26 mouse cellular contexts compared by ENCODE assay signal in the genomic region with DNA sequence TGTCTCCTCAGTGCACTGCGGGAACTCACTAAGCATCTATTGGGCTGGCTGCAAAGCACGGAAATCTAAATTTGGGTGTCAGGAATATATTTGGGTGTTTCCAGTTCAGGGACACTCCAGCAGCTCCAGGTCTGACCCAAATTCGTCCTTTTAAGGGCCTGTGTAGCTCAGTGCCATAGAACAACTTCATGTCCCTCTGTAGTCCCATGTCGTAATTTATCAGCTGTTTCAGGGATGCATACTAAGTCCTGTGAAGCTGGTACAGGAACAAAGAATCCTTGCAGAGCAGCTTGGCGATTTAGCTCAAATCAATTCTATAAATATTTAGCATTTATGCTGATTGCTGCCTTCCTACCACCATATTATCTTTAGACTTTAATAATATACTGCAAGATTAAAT. TPM values are rescaled to one million over a fixed set of nuclear protein-coding genes. Genes with fewer than 3 reads are reported as not detected.
DNase-seq lines count a peak whose midpoint lies in the region; ATAC-seq and TF ChIP-seq lines count a peak whose summit lies in the region.
"Had no signal": no experiment of that assay in that cellular context is flagged by ENCODE, and none has a peak within 500 bp of the region (broad histone marks: within the 10 kb centered on the region; RNA-seq: fewer than 3 reads in every experiment).

No protein-coding gene starts in this region.

- no peaks in the 10 kb centered on the region for H3K27me3 ChIP-seq in forebrain, embryonic 15.5 days
- no peaks in the 10 kb centered on the region for H3K27me3 ChIP-seq in forebrain, embryonic 11.5 days (ENCODE audit: control insufficient read depth, insufficient read depth, low read length)
- H3K27me3 ChIP-seq in midbrain, postnatal 0 days (ENCODE audit: insufficient read depth, low read length) = no peaks in the 10 kb centered on the region
- no peaks in the 10 kb centered on the region for H3K27me3 ChIP-seq in midbrain, embryonic 15.5 days (replicated peaks)
- H3K27me3 ChIP-seq in forebrain, embryonic 16.5 days (replicated peaks; ENCODE audit: control insufficient read depth, insufficient read depth, low read length) = no peaks in the 10 kb centered on the region
- H3K27me3 ChIP-seq: CH12.LX; embryonic facial prominence, embryonic 12.5 days; heart, embryonic 12.5 days; intestine, embryonic 15.5 days; Patski had no signal

- ATAC-seq in forebrain, embryonic 15.5 days (replicated peaks) = 0 out of 2 replicates have a peak, but pooled peaks have one; percentile 35
- no peak for ATAC-seq in forebrain, embryonic 11.5 days (replicated peaks; ENCODE audit: low FRiP score)
- ATAC-seq in midbrain, postnatal 0 days (ENCODE audit: low FRiP score) = peak; percentile 31; the same call in 1 of the 2 replicates
- ATAC-seq in midbrain, embryonic 15.5 days (replicated peaks) = no peak
- peak; percentile 63 for ATAC-seq in forebrain, embryonic 16.5 days
- ATAC-seq: activated CD4-positive, CD25-positive, alpha-beta regulatory T cell, adult 4 months; intestine, embryonic 15.5 days; Patski had no signal

- 0 out of 2 replicates have a peak overlapping the region, but pooled peaks have one; percentile 1 for H3K27ac ChIP-seq in forebrain, embryonic 15.5 days (replicated peaks)
- H3K27ac ChIP-seq in forebrain, embryonic 11.5 days (ENCODE audit: low read depth, low read length) = no peak overlapping the region
- H3K27ac ChIP-seq in midbrain, postnatal 0 days (ENCODE audit: low read depth, low read length) = no peak overlapping the region
- H3K27ac ChIP-seq in midbrain, embryonic 15.5 days = no peak overlapping the region
- peak overlapping the region; percentile 5; the same call in 1 of the 2 replicates for H3K27ac ChIP-seq in forebrain, embryonic 16.5 days (ENCODE audit: low read length)
- H3K27ac ChIP-seq: embryonic facial prominence, embryonic 12.5 days; hindbrain, embryonic 10.5 days; hindbrain, embryonic 14.5 days; intestine, embryonic 15.5 days had no signal

- H3K4me3 ChIP-seq in forebrain, embryonic 15.5 days = no peak overlapping the region
- H3K4me3 ChIP-seq in forebrain, embryonic 11.5 days (ENCODE audit: low read depth, low read length) = no peak overlapping the region
- no peak overlapping the region for H3K4me3 ChIP-seq in midbrain, postnatal 0 days (ENCODE audit: low read depth, low read length)
- no peak overlapping the region for H3K4me3 ChIP-seq in midbrain, embryonic 15.5 days
- no peak overlapping the region for H3K4me3 ChIP-seq in forebrain, embryonic 16.5 days (replicated peaks; ENCODE audit: low read length)
- H3K4me3 ChIP-seq: embryonic facial prominence, embryonic 12.5 days; heart, embryonic 12.5 days; hindbrain, embryonic 10.5 days; intestine, embryonic 15.5 days had no signal

- H3K4me1 ChIP-seq in forebrain, embryonic 15.5 days = no peaks in the 10 kb centered on the region
- H3K4me1 ChIP-seq in forebrain, embryonic 11.5 days (replicated peaks; ENCODE audit: control insufficient read depth, insufficient read depth, low read length) = no peaks in the 10 kb centered on the region
- no peaks in the 10 kb centered on the region for H3K4me1 ChIP-seq in midbrain, postnatal 0 days (ENCODE audit: insufficient read depth, low read length)
- no peaks in the 10 kb centered on the region for H3K4me1 ChIP-seq in midbrain, embryonic 15.5 days
- H3K4me1 ChIP-seq in forebrain, embryonic 16.5 days (replicated peaks; ENCODE audit: control insufficient read depth, insufficient read depth, low read length) = no peaks in the 10 kb centered on the region
- H3K4me1 ChIP-seq: embryonic facial prominence, embryonic 12.5 days; heart, embryonic 12.5 days; hindbrain, embryonic 10.5 days; intestine, embryonic 15.5 days had no signal

- no peak for DNase-seq in forebrain, embryonic 11.5 days (ENCODE audit: low spot score)
- no peak for DNase-seq in midbrain, postnatal 0 days (ENCODE audit: low spot score)
- DNase-seq in telencephalon, adult 2 months (ENCODE audit: low read depth, low spot score) = peak; percentile 17
- DNase-seq in ovary, postnatal 14 days (ENCODE audit: low spot score) = no peak
- DNase-seq: adrenal gland, postnatal 14 days; cerebellum, adult 2 months; cerebellum, postnatal 10 days; gastrocnemius, postnatal 14 days had no signal

- 80% methylated on average over 5 of the region's 5 CpGs for WGBS in forebrain, embryonic 15.5 days
- 80% methylated on average over 5 of the region's 5 CpGs for WGBS in forebrain, embryonic 11.5 days
- 65% methylated on average over 5 of the region's 5 CpGs for WGBS in midbrain, postnatal 0 days
- 65% methylated on average over 5 of the region's 5 CpGs for WGBS in midbrain, embryonic 15.5 days
- WGBS in forebrain, embryonic 16.5 days = 74% methylated on average over 5 of the region's 5 CpGs

- H3K9ac ChIP-seq in forebrain, embryonic 15.5 days (replicated peaks) = no peak overlapping the region
- H3K9ac ChIP-seq in forebrain, embryonic 11.5 days (ENCODE audit: low read length) = no peak overlapping the region
- H3K9ac ChIP-seq in midbrain, postnatal 0 days (replicated peaks; ENCODE audit: low read length, poor library complexity, severe bottlenecking) = no peak overlapping the region
- no peak overlapping the region for H3K9ac ChIP-seq in midbrain, embryonic 15.5 days
- no peak overlapping the region for H3K9ac ChIP-seq in forebrain, embryonic 16.5 days (replicated peaks; ENCODE audit: low read depth, low read length)
- H3K9ac ChIP-seq: embryonic facial prominence, embryonic 12.5 days; heart, embryonic 12.5 days; hindbrain, embryonic 14.5 days; intestine, embryonic 15.5 days had no signal

- H3K4me2 ChIP-seq in forebrain, embryonic 15.5 days (replicated peaks) = no peak overlapping the region
- H3K4me2 ChIP-seq in forebrain, embryonic 11.5 days (ENCODE audit: low read depth, low read length, severe bottlenecking) = no peak overlapping the region
- H3K4me2 ChIP-seq in midbrain, postnatal 0 days (ENCODE audit: low read depth, low read length, poor library complexity, severe bottlenecking) = no peak overlapping the region
- H3K4me2 ChIP-seq in midbrain, embryonic 15.5 days = no peak overlapping the region
- no peak overlapping the region for H3K4me2 ChIP-seq in forebrain, embryonic 16.5 days (ENCODE audit: low read length)
- H3K4me2 ChIP-seq: embryonic facial prominence, embryonic 12.5 days; heart, embryonic 12.5 days; hindbrain, embryonic 14.5 days; intestine, embryonic 15.5 days had no signal

- no peaks in the 10 kb centered on the region for H3K9me3 ChIP-seq in forebrain, embryonic 15.5 days
- no peaks in the 10 kb centered on the region for H3K9me3 ChIP-seq in forebrain, embryonic 11.5 days (ENCODE audit: control insufficient read depth, low read length)
- H3K9me3 ChIP-seq in midbrain, postnatal 0 days (ENCODE audit: low read length) = no peaks in the 10 kb centered on the region
- no peaks in the 10 kb centered on the region for H3K9me3 ChIP-seq in midbrain, embryonic 15.5 days
- no peaks in the 10 kb centered on the region for H3K9me3 ChIP-seq in forebrain, embryonic 16.5 days (ENCODE audit: control insufficient read depth, low read length)
- H3K9me3 ChIP-seq: embryonic facial prominence, embryonic 12.5 days; heart, embryonic 12.5 days; hindbrain, embryonic 10.5 days; intestine, embryonic 15.5 days had no signal

- H3K36me3 ChIP-seq in forebrain, embryonic 15.5 days = no peaks in the 10 kb centered on the region
- no peaks in the 10 kb centered on the region for H3K36me3 ChIP-seq in forebrain, embryonic 11.5 days (ENCODE audit: control insufficient read depth, insufficient read depth, low read length)
- no peaks in the 10 kb centered on the region for H3K36me3 ChIP-seq in midbrain, postnatal 0 days (ENCODE audit: insufficient read depth, low read length)
- H3K36me3 ChIP-seq in midbrain, embryonic 15.5 days (replicated peaks) = no peaks in the 10 kb centered on the region
- H3K36me3 ChIP-seq in forebrain, embryonic 16.5 days (ENCODE audit: control insufficient read depth, insufficient read depth) = no peaks in the 10 kb centered on the region
- H3K36me3 ChIP-seq: embryonic facial prominence, embryonic 12.5 days; heart, embryonic 12.5 days; hindbrain, embryonic 10.5 days; intestine, embryonic 15.5 days had no signal

- no peak for TF ChIP-seq CTCF in midbrain, postnatal 0 days (IDR thresholded peaks at IDR 0.05)

RNA-seq across cellular contexts. Expression of gene 4930544G11Rik, which starts 37.0 kb away (rescaled TPM):
- not detected in 2 replicates for polyA plus RNA-seq in forebrain, embryonic 15.5 days (2015; fragmentation: Nextera tagmentation; extraction: Ambion mirVana)
- polyA plus RNA-seq in forebrain, embryonic 11.5 days (2014; fragmentation: Nextera tagmentation; extraction: Ambion mirVana) = not detected in 2 replicates
- not detected in 2 replicates for total RNA-seq in midbrain, postnatal 0 days (2014; rRNA removed)
- polyA plus RNA-seq in midbrain, postnatal 0 days (2015; fragmentation: Nextera tagmentation; extraction: Ambion mirVana) = not detected in 2 replicates
- not detected in 2 replicates for polyA plus RNA-seq in midbrain, embryonic 15.5 days (2015; fragmentation: Nextera tagmentation; extraction: Ambion mirVana)
- polyA plus RNA-seq in forebrain, embryonic 16.5 days (2015; fragmentation: Nextera tagmentation; extraction: Ambion mirVana) = not detected in 2 replicates
- total RNA-seq: adrenal gland, adult 18-20 months; adrenal gland, postnatal 14 days; CH12.LX; gastrocnemius, adult 18-20 months; gastrocnemius, postnatal 14 days; granulocyte monocyte progenitor cell, adult 5-6 weeks; heart, adult 8-10 months; heart, postnatal 25 days had no signal
- polyA plus RNA-seq: activated CD4-positive, CD25-positive, alpha-beta regulatory T cell, adult 4 months; cerebellum, adult 2 months; embryonic facial prominence, embryonic 12.5 days; frontal cortex, adult 2 months; heart, embryonic 12.5 days; heart, embryonic 16.5 days; hindbrain, embryonic 10.5 days; hindbrain, embryonic 14.5 days; intestine, embryonic 15.5 days; Patski had no signal

Comparison
In these comparisons a context has a peak if more than half of its experiments do, and no peak if none do; other contexts are left out.
1. ATAC-seq: peak in forebrain, embryonic 15.5 days (single experiment), midbrain, postnatal 0 days (single experiment) and forebrain, embryonic 16.5 days (single experiment); none in forebrain, embryonic 11.5 days (single experiment) and midbrain, embryonic 15.5 days (single experiment).
2. H3K27ac ChIP-seq: peak in forebrain, embryonic 15.5 days (single experiment) and forebrain, embryonic 16.5 days (single experiment); none in forebrain, embryonic 11.5 days (single experiment), midbrain, postnatal 0 days (single experiment) and midbrain, embryonic 15.5 days (single experiment).